Mouse (Mus musculus) olfactory bulb, adult 2 months (tissue): ENCODE measurements at regions not wholly inside any gene's neighbourhood (a gene's known extent, or its start where the extent isn't known, plus 50 kb on each side); places are given as distances from the start of the nearest gene placed in this dataset.
"Not testable (repeated sequence)": the region's sequence is repeated elsewhere in the genome, so short reads cannot be mapped to it uniquely, and the experiment has no call there.

ENCODE experiments used
- CTCF ChIP-seq: fragments of 200-500 bp; IDR thresholded peaks from 2 replicates; pipeline ENCODE4 v1.5.1; 2012; ENCODE audit warnings: low read depth, mild to moderate bottlenecking, low read length, moderate library complexity; ENCODE audit not compliant: insufficient read depth
- POLR2A ChIP-seq: fragments of 200-500 bp; IDR thresholded peaks from 2 replicates; pipeline ENCODE4 v1.6.1; 2012; ENCODE audit warnings: mild to moderate bottlenecking, low read depth, low read length, moderate library complexity; ENCODE audit not compliant: insufficient read depth

DNA sequence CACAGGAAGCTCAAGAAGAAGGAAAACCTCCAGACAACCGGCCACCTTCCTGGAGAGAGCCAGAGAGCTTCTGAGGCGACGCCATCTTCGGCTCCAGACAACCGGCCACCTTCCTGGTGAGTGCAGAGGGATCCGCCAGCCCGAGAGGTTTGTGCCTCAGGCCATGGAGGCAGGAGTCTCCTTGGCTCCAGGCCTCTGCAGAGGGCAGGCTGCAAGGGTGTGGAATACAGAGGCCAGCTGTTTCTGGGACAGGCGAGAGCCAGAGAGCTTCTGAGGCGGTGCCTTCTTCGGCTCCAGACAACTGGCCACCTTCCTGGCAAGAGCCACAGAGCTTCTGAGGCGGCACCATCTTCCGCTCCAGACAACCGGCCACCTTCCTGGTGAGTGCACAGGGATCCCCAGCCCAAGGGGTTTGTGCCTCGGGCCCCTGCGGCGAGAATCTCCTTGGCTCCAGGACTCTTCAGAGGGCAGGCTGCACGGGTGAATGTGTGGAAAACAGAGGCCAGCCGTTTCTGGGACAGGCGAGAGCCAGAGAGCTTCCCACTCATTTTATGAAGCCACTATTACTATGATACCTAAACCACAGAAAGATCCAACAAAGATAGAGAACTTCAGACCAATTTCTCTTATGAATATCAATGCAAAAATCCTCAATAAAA is 441.4 kb downstream of the Arl6ip6 start:
- TF ChIP-seq POLR2A, CTCF: not testable (repeated sequence)
